Mouse (Mus musculus) adrenal gland, adult (tissue): Measurements from ENCODE around the gene Gm18336.
"Not testable (repeated sequence)": the region's sequence is repeated elsewhere in the genome, so short reads cannot be mapped to it uniquely, and the experiment has no call there.

ENCODE experiments used
- DNase-seq, 2 experiments: peaks; one replicate each; pipeline ENCODE4 v3.0.0; 2022 to 2023; ENCODE audit warnings: low spot score in 1 of 2; ENCODE audit not compliant: inconsistent age in 2 of 2

The Gm18336 gene

GRCm38 (mm10) chrX:73398636-73399035, at the start of gene Gm18336:
Gene Gm18336 (minus strand): TSS chrX:73398736.
- DNase-seq: not testable (repeated sequence)

GRCm38 (mm10) chrX:73441428-73441827, 42.9 kb upstream of the Gm18336 start:
- DNase-seq: peak in 1 of 2 experiments; percentile 49

- no peak for DNase-seq
Measured at GRCm38 (mm10) chrX:73435252-73435651, 36.7 kb upstream of the Gm18336 start, which contains the start of gene Trex2. Gene Trex2 (minus strand): TSS chrX:73435344.

DNA sequence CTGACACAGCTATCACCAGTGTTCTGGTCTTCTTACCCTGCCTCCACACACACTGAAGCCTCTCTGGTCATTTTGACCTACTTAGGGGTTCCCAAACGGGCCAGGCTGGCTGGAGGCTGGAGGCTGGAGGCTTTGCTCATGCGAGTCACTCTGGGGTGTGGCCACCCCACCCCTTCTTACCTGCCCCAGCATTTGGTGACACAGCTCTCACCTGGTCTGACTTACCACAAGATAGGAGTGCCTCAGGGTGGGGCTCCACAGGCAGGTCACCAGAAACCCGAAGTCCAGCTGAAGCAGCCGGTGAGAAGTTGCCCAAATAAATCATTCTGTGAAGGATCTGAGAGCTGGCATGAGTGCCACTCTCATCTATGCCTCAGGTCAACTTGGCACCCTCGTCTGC, 34.3 kb upstream of the Gm18336 start:
- DNase-seq: no peak

GRCm38 (mm10) chrX:73430036-73430435, 31.5 kb upstream of the Gm18336 start:
- DNase-seq: peak in 1 of 2 experiments; percentile 49

GRCm38 (mm10) chrX:73412767-73413166, 14.2 kb upstream of the Gm18336 start:
- DNase-seq: no peak

GRCm38 (mm10) chrX:73410880-73411517, 12.5 kb upstream of the Gm18336 start, which contains the start of gene Zfp92:
Gene Zfp92 (plus strand): TSS chrX:73411096.
- DNase-seq: peak in 1 of 2 experiments; percentile 27

DNA sequence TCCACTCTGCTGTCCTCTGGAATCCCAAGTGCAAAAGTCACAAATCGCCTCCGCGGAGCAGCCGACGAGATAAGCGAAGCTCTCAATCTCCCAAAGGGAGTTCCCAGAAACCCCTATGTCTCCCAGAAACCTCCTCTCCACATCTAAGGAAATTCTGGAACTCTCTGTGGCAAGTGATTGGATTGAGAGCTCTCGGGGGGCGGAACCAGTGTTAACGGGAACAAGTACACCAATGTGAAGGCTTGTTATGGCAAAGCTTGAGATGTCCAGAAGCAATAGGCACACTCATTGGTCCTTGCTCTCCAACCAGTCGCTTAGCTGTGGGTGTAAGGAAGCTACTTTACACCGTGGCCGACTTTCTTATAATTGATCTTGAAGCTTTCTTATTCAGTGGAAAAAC, 3.1 kb upstream of the Gm18336 start:
- no peak for DNase-seq

DNA sequence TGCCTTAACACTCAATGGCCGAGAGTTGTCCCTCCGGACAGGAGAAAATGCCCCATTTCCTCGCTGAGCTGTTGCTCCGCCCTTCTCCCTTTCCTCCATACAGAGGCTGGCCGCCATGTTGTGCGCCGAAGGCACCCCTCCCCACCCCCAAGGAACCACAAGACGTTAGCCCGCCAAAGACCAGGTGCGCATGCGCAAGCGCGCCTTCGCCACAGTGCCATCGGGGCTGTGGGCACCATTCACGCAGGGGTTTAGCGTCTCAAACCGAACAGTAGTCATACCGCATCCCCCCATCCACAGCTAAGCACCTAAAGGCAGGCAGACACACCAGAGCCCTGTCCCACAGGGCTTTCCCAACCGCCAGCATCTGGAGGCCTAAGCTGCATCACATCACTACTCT, 2.4 kb upstream of the Gm18336 start:
- DNase-seq: no peak

- DNase-seq: peak; percentile 55 to 74
Measured at GRCm38 (mm10) chrX:73396446-73396845, 2.1 kb downstream of the Gm18336 start.

DNA sequence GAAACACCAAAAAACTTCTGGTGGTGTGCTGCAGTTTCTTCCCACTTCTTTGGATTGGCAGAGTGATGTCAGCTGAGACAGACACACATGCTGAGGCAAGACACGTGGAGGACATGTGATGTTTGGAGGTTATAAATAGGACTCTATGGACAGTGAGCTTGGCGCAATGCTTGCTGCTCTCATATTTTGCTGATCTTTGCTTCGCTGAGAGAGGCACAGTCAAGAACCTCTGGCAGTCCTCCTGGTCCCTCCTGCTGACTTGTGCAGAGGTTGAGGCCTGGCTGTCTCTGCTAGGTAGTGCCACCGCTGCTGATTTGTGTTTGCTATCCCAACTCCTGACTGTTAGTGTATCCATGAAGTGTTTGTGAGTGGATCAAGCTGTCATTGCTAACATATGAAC, 7.1 kb downstream of the Gm18336 start:
- DNase-seq: no peak

GRCm38 (mm10) chrX:73384924-73385323, 13.6 kb downstream of the Gm18336 start:
- DNase-seq: no peak

DNA sequence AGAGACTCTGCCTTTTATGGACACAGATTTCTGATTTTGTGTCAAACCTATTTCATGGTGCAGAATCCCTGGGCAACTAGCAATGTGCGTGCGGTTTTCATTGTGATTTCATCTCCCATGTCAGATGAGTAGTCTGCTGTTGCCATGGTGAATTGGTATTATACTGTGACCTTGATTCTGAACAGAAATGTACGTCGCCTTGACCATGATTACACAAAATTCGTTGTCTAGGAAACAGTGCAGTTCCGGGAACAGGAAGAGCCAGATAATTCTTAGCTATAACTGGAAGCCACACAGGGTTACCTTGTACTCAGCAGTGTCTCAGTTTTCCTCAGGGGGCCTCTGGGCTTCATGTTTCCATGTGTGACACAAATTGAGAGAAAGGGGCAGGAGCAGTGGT, 14.1 kb downstream of the Gm18336 start:
- peak; percentile 23 to 77 for DNase-seq

- DNase-seq: no peak
Measured at GRCm38 (mm10) chrX:73363291-73363690, 35.2 kb downstream of the Gm18336 start.

DNA sequence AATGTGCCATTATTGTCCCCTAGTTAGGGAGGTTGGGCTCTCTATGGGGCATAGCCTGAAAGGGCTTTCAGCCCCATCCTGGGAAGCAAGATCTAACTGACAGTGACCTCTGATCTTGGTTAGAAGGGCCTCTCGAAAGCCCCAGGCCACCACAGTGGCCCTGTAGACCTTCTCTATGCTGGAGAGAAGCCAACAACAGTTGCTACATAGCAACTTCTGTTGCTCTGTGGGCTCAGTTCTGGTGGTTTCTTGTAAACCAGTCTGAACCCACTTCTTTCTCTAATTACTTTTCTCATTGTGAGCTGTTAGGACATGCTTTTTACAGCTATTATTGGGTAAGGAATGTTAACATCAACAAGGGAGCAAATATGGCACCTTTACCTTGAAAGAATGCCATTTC, 41.8 kb downstream of the Gm18336 start:
- no peak for DNase-seq

DNA sequence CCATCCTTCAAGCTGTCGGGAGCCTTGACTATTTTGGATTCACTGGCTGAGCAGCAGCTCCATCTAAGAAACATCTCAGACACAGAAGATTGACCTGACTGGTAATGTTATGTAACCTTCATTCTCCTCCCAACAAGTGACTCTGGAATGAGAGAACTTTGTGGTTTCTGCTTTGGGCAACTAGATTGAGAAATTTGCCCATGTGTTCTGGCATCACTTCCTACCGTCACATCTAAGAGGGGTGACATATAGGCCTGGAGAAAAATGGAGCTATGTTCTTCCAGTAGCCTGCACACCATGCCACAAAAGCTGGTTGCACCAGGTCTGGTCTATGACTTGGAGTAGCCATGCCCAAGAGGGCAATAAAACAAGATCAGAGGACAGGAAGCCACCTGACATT, 42.4 kb downstream of the Gm18336 start:
- no peak for DNase-seq
